Mouse (Mus musculus): ENCODE measurements around the gene Lrrc46.
A peak's percentile ranks its signal among the peaks of the same experiment; 100 is the strongest.

The Lrrc46 gene

GRCm38 (mm10) chr11:97049492-97050085 lies 8.4 kb upstream of the Lrrc46 start:
- DNase-seq (ENCODE audit: low read depth, low spot score), result no peak

GRCm38 (mm10) chr11:97048090-97048650 lies 7.0 kb upstream of the Lrrc46 start:
- DNase-seq (ENCODE audit: low read depth, low spot score), result no peak

- peak; percentile 48 for DNase-seq (ENCODE audit: low read depth, low spot score)
Measured at GRCm38 (mm10) chr11:97045861-97046260, 4.7 kb upstream of the Lrrc46 start.

GRCm38 (mm10) chr11:97044902-97045301 lies 3.7 kb upstream of the Lrrc46 start:
- no peak for DNase-seq (ENCODE audit: low read depth, low spot score)

- DNase-seq (ENCODE audit: low read depth, low spot score), result no peak
Measured at GRCm38 (mm10) chr11:97040301-97041021, 746 bp downstream of the Lrrc46 start.

GRCm38 (mm10) chr11:97038881-97039280 lies 2.3 kb downstream of the Lrrc46 start:
- DNase-seq (ENCODE audit: low read depth, low spot score), result no peak

- DNase-seq (ENCODE audit: low read depth, low spot score), result no peak
Measured at GRCm38 (mm10) chr11:97036141-97036540, 5.1 kb downstream of the Lrrc46 start.

GRCm38 (mm10) chr11:97033781-97034180 lies 7.4 kb downstream of the Lrrc46 start:
- DNase-seq (ENCODE audit: low read depth, low spot score), result no peak

GRCm38 (mm10) chr11:97032499-97032898 lies 8.7 kb downstream of the Lrrc46 start:
- DNase-seq (ENCODE audit: low read depth, low spot score), result no peak

- no peak for DNase-seq (ENCODE audit: low read depth, low spot score)
Measured at GRCm38 (mm10) chr11:97031977-97032376, 9.2 kb downstream of the Lrrc46 start.

GRCm38 (mm10) chr11:97030426-97030825 lies 10.8 kb downstream of the Lrrc46 start:
- DNase-seq (ENCODE audit: low read depth, low spot score), result no peak

GRCm38 (mm10) chr11:97029686-97030417 lies 11.4 kb downstream of the Lrrc46 start, which contains the start of gene Scrn2:
Scrn2 (plus strand) TSS chr11:97029938.
- DNase-seq (ENCODE audit: low read depth, low spot score), result peak; percentile 89

- peak; percentile 92 for DNase-seq (ENCODE audit: low read depth, low spot score)
Measured at GRCm38 (mm10) chr11:97025721-97026344, 15.4 kb downstream of the Lrrc46 start.

GRCm38 (mm10) chr11:97024977-97025376 lies 16.2 kb downstream of the Lrrc46 start:
- DNase-seq (ENCODE audit: low read depth, low spot score), result peak; percentile 64

- DNase-seq (ENCODE audit: low read depth, low spot score), result no peak
Measured at GRCm38 (mm10) chr11:97021873-97022484, 19.2 kb downstream of the Lrrc46 start.

GRCm38 (mm10) chr11:97021121-97021765 lies 20.0 kb downstream of the Lrrc46 start:
- DNase-seq (ENCODE audit: low read depth, low spot score), result no peak

- no peak for DNase-seq (ENCODE audit: low read depth, low spot score)
Measured at GRCm38 (mm10) chr11:97019345-97019708, 21.9 kb downstream of the Lrrc46 start.

- DNase-seq (ENCODE audit: low read depth, low spot score), result no peak
Measured at GRCm38 (mm10) chr11:97018583-97019344, 22.4 kb downstream of the Lrrc46 start.

- DNase-seq (ENCODE audit: low read depth, low spot score), result no peak
Measured at GRCm38 (mm10) chr11:97017696-97018582, 23.3 kb downstream of the Lrrc46 start.
